Mouse (Mus musculus) ES-CJ7 (cell line): ENCODE data around the gene Axin2.

Experiments used
- DNase-seq: peaks from one replicate; pipeline ENCODE4 v3.0.0; 2011; ENCODE audit warnings: low read depth, low spot score

Gene Axin2

DNA sequence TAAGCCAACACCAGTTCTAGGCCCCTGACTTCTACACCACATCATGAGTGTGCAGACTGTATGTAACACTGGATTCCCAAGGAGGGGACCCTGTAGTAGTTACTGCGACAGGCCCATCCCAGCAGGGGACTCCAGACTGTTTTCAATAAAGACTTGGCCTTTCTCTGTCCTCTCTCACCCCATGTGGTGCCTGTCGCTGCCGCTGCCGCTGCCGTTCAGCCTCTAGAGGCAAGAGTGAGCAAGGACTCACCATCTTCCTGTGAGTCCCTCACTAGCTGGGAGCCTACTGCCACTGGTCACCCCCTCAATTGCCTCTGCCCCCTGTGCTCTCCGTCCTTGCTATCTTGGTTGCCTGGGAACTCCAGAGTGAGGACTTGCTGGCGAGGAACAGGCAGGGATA, 8.6 kb downstream of the Axin2 start:
- DNase-seq: no peak

DNA sequence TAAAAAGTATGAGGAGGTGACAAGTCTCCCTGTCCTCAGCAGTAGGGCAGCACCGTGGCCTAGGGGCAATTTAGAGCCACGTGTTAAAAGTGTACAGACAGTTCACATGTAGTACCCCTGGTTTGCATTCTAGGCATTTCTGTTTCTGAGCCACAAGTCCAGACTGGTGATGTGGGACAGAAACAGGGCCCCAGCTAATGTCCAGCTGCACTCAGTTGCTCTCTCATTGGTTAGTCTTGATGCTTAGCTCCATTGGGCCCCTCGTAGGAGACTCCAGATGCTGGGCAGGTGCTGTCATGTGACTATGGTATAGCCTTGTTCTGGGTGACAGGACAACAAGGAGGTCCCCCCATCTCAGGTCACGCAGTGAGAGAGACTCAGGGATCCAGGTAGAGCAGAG, 9.0 kb downstream of the Axin2 start:
- no peak for DNase-seq

DNA sequence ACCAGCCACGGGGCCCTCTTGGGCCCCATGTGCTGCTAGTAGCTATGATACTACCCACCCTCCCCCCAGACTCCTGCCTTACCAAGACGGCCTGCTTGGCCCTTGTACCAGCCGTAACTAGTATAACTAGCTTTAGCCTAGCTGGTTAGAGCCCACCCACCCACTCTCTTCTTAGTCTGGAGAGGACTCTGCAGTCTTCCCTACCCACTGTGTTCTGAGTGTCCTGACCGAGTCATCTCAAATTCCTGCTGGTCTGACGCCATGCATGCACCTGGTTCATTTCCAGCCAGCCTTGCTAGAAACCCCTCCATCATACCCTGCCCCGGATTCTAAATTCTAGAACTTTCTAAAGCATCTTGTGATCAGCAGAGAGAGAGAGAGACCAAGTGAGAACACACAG, 9.6 kb downstream of the Axin2 start:
- no peak for DNase-seq

DNA sequence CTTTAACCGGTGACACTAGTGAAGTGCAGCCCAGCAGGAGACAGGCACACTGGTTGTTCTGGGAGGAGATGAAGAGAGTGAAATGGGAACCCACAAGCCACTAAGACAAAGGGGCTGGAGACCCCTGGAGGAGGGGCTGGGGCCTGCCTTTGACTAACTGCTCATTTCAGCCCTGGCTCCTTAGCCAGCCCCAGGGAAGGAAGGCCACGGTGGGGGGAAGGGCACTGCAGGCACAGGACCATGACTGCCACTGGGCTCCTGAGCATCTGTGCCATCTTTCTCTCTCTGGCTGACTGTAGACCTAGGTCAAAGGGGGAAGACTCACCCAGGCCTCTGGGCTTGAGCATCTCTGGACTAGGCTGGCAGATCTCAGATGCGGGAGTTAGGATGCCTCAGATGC, 10.5 kb downstream of the Axin2 start:
- DNase-seq: no peak

DNA sequence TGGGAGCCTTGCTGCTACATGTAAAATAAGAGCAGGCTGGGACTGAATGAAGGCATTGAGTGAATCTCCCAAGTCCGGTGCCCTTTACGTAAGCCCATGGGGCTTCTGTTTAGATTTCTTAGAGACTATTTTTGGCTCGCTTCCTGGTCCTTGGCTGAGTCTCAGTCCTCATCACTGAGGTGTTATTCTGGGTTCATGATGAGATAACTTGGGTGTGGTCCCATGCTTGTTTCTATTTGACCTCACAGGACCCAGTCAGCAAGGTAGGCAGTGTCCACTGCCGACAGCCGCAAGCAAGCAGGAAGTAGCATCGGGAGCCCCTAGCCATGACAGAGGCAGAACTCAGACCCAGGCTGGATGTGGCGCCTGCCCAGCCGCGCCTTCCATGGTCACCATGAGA, 13.7 kb downstream of the Axin2 start:
- no peak for DNase-seq

DNA sequence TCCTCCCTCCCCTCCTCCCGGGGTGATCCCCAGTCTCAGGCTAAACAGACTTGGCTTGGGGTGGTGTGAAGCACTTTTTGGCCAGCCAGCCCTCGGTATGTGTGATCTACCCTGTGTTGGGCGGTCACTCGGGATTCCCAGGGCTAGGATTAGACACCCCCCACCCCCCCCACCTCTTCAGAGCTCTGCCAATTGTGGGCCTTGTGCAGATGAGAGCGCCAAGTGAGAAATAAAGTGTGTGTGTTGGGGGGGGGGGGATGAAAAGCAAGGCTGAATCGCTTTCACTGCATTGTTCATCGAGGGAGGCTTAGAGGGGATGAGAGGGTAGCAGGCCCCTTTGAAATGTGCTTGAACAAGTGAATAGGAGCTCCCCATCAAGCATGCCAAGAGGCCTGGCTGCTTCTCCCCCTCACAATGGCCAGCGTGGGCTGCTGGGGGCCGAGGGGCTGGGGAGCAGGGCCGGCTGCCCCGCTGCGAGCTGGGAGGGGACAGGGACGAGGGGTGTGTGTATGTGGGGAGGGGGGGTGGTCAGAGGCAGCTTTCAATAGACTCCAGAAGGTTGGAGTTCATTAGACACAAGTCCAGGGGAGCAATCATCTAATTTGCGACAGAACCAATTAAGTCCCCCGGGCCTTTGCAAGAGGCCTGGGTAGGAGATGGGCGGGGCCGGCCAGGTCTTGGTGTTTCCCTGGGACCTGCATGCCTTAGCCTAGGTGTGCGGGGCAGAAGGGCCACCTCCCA, 15.1 kb downstream of the Axin2 start:
- DNase-seq: no peak

DNA sequence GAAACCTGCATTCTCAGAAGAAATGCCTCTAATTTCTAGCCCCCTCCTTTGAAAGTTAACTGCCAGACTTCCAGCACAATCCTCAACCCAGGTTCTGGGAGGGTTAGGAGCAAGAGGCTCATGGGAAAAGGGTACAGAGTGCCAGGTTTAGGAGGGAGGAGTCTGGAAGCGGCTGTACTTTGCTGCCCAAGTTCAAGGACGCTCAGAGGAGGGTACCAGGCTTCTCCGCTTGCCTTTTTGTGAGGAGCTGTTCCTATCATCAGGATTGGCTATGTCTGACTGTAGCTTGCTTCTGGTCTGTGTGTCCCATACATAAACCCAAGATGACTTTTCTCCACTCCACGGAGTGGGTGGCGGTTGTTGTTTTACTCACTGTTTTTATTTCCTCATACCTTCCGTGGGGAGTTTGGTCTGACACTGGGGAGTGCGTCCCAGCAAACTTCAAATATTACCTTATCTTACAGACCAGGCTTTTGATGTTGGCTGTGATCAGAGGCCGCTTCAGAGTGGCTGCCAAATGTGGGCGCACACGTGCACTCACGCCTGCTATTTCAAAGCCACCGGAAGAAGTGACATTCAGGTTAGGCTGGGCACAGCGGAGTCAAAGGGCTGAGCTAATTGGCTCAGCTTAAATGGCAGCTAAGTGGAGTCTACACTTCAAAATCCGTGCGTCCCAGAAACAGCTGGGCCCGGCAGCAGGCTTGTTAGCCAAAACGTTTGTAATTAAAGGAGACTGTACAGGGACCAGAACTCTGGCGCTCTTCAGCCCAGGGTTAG, 16.1 kb downstream of the Axin2 start:
- no peak for DNase-seq

DNA sequence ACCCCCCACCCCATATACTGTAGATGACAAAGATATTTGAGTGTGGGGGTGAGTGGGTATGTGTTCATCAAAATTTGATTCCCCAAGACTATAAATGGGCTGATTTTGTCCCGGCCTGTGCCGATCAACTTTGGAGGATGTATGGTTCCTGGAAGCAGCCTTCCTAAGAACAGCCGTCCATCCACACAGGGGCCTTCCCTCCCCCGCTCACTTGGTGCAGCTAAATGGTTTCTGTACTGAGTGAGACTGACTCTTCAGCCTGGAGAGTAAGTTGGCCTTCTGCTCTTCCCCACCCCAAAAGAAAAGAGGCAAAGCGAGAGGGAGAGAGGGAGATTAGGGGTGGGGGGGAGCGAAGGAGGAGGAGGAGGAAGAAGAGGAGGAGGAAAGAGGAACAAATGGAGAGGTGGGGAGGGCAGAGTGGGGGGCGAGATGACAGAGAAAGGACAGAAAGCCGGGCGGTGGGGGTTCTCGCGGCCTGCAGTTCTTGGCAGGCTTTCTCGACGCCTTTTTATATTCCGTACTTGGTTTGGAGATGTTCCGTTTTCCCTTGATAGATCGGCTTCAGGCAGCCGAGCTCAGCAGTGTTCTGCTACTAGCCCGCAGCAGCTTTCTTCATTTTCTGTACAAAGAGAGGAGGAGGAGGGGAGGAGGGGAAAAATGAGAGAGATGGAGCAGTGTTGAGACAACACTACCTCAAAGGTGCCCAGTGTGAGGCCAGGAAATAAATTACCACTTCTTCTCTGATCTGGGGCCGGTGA, 20.7 kb downstream of the Axin2 start:
- no peak for DNase-seq

DNA sequence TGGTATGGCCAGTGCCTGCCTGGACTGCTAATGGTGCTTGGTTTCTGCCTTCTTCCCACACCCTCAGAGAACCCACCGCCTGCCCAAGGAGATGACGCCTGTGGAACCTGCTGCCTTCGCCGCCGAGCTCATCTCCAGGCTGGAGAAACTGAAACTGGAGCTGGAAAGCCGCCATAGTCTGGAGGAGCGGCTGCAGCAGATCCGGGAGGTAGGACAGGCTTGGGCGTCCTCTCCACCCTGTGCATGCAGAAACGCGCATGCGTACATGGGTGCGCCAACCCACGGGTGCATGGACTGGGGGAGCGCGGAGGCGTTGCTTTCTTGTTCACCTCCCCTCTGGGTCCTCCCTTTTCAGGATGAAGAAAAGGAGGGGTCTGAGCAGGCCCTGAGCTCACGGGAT, 21.7 kb downstream of the Axin2 start:
- DNase-seq: no peak

DNA sequence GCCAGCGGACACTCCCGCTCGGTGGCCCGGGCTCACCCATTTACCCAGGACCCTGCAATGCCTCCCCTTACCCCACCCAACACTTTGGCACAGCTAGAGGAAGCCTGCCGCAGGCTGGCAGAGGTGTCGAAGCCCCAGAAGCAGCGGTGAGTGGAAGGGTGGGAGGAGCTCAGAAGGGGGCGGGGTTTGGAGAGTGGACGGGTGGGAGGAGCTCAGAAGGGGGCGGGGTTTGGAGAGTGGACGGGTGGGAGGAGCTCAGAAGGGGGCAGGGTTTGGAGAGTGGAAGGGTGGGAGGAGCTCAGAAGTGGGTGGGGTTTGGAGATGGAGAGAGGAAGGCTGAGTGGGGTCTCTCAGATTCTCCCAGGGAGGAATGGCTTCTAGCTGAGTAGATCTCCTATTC, 23.6 kb downstream of the Axin2 start:
- no peak for DNase-seq

DNA sequence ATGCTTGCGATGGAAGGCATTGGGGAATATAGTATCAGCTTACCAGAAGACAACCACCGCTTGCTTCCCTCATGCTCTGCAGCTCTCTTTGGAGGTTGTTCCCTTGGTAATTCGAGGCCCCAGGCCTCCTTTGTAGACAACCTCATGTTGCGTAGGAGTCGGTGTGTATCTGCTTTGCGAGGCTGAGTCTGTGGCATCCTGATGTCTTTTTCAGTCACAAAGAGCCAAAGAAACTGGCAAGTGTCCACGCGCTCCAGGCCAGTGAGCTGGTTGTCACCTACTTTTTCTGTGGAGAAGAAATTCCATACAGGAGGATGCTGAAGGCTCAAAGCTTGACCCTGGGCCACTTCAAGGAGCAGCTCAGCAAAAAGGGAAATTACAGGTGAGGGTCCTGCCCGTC, 25.5 kb downstream of the Axin2 start:
- no peak for DNase-seq

DNA sequence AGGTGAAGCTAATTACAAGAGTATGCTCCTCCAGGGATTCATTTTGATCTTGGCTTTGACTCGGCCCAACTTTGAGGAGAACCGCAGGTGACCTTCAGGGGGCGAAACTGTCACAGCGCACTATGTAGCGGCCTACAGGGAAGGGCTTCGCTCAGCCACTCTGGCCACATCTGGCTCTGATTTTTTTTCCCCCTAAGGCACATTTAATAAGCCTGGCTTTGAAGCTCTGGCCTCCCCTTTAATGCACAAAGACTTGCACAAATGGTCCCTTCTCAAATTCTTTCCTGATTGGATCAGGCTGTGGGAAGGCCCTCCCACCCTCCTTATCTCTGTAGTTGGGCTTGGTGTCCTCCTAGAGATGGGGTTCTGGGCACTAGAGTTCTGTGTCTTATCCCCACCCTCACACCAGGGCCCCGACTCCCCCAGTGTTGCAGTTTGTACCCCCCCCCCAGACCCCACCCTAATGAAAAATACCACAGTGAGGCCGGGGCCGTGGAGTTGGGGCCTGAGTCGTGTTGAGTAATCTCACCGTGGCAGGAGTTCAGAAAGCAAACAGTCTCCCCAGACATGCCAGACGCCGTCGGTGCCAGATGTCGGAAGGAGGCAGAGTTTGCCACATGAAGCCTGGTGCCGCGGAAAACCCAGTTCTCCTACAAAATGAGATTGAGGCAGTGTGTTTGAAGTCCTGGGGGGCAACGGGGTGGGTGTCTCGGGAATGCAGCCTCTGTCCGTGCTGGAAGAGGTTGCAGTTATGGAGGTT, 27.5 kb downstream of the Axin2 start:
- DNase-seq: no peak

DNA sequence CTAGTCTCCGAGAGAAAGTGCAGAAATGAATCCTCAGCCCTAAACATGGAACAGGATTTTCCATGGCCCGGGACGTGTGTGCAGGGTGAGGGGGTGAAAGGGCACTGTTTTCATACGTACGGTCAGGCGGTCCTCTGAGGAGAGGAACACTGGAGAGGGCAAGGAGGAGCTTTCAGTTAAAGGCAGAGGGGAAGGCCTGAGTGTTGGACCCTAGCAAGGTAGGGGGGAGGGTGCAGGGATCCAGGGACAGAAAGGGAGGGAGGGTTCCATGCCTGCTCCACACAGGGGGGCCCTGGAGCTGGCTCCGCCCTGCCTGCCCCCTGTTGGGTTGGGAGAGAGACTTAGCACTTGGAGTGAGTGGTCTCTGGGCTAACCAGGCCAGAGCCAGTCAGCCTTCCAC, 28.4 kb downstream of the Axin2 start:
- no peak for DNase-seq

DNA sequence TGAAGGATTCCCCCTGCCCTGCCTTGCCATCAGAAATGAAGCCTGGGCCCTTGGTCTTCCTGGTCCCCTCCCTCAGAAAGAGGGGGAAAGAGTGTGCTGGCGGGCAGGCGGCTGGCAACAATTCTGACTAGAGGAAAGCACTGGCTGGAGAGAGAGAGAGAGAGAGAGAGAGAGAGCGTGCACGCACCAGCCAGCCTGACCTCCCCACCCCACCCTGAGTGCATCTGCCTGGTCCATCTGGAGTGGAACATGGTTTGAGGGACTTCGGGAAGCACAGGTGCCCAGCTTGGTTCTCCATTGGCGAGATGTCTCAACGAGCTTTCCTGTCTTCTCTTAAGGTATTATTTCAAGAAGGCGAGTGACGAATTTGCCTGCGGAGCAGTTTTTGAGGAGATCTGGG, 28.8 kb downstream of the Axin2 start:
- no peak for DNase-seq

DNA sequence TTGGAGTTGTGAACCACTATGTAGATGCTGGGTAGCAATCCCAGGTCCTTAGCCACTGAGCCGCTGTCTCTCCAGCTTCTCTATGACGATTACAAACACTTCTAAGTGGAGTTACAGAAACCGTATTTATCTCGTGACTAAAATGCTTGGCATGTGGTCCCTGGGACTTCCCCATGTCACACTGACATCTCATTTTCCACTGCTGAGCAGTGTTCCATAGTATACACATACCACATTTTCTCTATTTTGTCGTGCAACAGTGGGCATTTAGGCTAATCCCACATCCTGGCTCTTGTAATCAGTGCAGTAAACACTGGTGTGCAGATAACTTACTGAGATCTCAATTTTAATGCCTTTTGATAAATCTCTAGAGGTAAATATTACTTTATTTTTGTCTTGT, 32.2 kb downstream of the Axin2 start:
- DNase-seq: no peak

DNA sequence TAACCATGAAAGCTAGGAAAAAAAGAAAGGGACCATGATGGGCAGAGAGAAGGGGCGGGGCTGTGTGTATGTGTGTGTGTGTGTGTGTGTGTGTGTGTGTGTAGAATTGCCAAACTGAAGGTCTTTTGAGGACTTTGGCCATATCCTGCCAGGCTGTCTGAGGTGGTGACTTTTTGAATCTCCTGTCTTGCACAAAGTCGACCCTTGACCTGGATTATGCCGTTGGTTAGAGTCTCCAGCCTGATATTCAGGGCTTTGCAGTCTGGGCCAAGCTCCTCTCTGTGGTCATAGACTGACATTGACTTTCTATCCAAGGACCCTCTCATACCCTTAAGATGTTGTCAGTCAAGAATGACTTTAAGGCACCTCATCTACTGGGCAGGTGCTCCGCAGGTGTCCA, 35.8 kb downstream of the Axin2 start:
- DNase-seq: no peak

DNA sequence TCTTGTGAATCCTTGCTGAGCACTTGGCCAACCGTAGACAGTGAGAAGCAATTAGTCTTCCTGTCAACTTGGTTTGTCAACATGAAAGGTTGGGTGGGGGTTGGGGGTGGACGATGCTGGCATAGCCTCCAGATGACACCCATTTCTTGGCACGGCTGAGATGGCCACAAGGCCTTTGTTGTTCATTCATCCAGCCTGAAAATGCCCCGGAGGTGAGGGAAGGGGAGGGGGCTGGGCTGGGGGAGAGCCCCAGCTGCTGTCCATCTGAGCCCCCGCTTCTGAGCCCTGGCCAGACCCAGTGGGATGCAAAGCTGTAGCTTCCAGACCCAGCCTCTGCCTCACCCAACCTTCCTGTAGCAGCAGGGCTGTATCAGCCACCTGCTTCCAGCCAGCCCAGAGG, 38.2 kb downstream of the Axin2 start:
- no peak for DNase-seq

DNA sequence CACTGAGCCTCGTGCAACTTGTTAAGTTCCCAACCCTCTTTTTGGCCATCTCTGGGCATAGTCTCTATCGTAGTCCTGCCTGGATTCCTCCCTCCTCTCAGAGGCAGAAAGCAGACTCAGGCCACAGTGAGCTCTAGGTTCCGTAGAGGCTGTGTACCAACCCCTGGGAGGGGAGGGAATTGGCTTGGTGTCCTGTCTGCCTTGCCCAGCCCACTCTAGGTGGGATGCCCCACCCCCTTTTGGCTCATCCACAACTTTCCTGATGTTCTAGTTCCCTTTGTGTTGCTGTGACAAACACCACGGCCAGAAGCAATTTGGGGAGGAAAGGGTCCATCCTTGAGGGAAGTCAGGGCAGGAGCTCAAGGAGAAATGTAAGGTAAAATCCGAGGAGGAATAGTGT, 39.0 kb downstream of the Axin2 start:
- no peak for DNase-seq

DNA sequence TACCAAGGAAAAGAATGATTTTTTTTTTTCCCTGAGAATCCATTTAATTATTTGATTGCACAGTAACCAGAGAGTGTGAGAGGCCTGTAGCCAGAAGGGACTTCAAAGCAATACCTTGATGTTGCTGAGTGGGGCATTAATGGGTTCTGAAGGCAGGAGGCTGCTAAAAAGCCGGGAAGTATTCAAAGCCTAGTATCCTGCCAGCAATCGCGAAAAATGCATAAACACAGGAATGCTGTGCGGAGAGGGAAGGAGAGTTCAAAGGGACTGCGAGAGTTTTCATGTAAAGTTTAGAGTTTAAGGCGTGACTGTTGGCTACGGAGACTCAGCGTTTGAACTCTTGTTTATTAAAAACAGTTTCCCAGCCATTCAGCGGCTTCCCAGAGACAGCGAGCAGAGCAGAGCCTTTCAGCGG, 41.5 kb downstream of the Axin2 start:
- peak; percentile 11 for DNase-seq

DNA sequence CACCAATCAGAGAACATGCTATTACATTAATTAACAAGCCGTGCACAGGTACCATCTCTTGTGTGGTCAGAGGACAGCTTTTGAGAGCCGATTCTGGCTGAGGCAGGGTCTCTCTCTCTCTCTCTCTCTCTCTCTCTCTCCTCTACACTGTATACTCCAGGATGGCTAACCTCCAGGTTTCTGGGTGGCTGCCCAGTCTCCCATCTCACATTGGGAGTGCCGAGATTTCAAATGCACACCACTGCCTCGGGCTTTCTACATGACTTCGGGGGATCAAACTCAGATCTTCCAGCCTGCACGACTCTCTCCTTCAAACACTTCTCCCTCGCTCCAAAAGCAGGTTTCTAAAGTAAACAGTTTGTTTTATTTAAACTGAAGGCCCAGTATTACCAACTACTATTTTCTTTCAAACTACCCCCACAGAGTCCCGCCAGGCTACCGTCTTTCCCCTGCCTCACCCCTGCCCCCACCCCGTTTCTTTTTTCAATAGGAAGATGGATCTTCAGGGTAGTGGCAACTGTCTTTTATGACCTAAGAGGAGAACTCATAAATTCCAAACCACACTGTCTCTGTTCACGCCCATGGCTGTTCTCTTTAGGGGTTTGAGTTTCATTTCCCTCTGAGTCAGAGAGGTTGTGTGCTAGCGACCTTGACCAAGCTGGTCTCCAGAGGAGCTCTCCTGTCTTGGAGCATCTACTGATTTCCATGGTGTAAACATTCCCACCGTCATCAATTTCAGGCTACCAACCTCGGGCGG, 43.5 kb downstream of the Axin2 start:
- DNase-seq: no peak

DNA sequence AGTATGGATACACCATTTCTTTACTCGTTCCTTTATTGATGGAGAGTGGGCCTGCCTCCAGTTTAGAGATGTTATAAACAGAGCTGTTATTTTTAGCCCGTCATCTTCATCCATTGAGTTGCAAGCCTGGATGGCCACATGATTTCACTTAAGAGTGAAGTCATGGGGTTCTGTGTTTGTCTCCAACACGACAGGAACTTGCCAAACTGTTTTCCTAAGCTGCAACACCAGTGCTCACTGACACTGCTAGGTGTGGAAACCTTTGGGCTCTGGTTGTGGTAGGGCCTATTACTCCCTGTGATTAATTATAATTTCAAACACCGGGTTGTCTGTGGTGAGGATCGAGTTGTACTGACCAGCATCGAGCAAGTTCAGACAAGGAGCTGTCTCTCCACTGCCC, 45.6 kb downstream of the Axin2 start:
- no peak for DNase-seq
